Mouse (Mus musculus): ENCODE data around the gene Cnnm3. TPM values are rescaled to one million over a fixed set of nuclear protein-coding genes. Genes with fewer than 3 reads are reported as not detected.

Cnnm3 gene
- 10 to 100 TPM in 16 of 26 experiments, 1 to 10 TPM in 10; 2.7 to 42.7 (median 14.5) TPM for total RNA-seq (2018; cell fraction: chromatin; rRNA removed)
- total RNA-seq (2018; cell fraction: cytosol; rRNA removed) = 10 to 100 TPM in 11 of 26 experiments, 1 to 10 TPM in 15; 4.3 to 23.0 (median 9.2) TPM
- 10 to 100 TPM in 23 of 26 experiments, 1 to 10 TPM in 3; 8.2 to 41.7 (median 17.7) TPM for total RNA-seq (2018; cell fraction: nucleus; rRNA removed)
- 6.7 to 14.7 TPM (median 6.8 TPM) in 3 replicates for polyA plus RNA-seq (2018)

DNA sequence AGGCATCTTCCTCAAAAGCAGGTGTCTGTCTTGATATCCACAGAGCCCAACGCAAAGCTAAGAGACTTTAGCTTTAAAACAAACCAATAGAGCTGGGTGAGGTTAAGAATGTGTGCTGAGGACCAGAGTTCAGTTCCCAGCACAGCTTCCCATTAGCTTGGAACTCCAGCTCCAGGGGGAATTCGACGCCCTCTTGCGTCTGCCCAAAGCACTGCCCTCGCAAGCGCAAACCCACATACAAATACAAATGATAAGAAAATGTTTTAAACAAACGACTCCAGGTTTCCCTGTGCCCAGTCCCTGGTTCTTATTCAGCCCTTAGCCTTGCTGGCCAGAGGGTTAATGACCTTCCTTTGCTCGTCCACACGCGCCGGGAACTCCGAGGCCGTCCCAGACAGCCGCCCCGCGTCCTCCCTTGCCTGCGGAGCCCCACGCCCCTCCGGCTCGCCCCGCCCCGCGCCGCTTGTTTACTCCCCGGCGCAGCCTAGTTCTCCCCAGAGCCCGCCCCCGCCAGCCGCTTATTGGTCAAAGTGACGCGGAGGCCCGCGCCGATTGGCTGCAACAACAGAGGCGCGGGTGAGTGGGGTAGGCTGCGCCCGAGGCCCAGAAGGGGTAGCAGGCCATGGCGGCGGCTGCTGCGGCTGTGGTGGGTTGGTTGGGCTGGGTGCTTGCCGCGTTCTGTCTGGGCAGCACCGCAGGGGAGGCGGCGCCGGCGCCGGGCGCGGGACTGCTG is at the start of gene Cnnm3:
Cnnm3 (plus strand) TSS at position 579 of the 733 bp plus-strand sequence.
- Histone ChIP-seq H3K27ac (no peak within 1 kb of the TSS), H3K4me3 (ENCODE audit: inconsistent target) (peak within 1 kb of the TSS; percentile 23; the same call in 1 of the 2 replicates), H3K79me2 (ENCODE audit: inconsistent target) (peaks cover 36% of the 10 kb centered on the region; the same call in 1 of the 2 replicates), H3K36me3 (ENCODE audit: inconsistent target) (peaks cover 2% of the 10 kb centered on the region; the same call in 1 of the 2 replicates)
- WGBS (ENCODE audit: missing documents) = 3% methylated on average over 43 of the region's 51 CpGs

DNA sequence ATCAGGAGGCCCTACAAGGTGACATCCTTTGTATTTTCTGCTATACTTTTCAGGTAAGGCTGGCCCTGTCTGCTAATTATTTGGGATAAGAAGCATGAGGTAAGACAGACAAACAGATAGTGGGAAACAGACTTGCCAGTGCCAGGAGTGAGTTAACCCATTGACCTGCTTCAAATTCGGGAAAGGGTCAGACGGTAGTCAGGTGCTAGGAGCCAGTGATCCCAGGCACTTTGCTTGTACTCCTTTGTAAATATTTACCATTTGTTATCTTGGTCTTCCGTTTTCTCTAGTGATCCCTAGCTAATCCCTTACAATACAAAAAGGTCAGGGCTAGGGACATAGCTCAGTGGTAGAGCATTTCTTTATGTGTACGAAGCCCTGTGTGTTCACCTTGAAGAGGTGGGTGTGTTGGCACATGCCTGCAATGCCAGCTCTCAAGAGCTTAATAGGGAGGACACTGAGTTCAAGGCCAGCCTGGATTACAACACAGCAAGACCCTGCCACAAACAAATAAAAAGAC is 46.0 kb upstream of the Cnnm3 start:
- H3K4me3 ChIP-seq (ENCODE audit: inconsistent target) = no peak overlapping the region
- 94% methylated on average over 4 of the region's 4 CpGs for WGBS (ENCODE audit: missing documents)
- H3K36me3 ChIP-seq (ENCODE audit: inconsistent target) = no peaks in the 10 kb centered on the region
- no peaks in the 10 kb centered on the region for H3K79me2 ChIP-seq (ENCODE audit: inconsistent target)
- H3K27ac ChIP-seq = no peak overlapping the region

DNA sequence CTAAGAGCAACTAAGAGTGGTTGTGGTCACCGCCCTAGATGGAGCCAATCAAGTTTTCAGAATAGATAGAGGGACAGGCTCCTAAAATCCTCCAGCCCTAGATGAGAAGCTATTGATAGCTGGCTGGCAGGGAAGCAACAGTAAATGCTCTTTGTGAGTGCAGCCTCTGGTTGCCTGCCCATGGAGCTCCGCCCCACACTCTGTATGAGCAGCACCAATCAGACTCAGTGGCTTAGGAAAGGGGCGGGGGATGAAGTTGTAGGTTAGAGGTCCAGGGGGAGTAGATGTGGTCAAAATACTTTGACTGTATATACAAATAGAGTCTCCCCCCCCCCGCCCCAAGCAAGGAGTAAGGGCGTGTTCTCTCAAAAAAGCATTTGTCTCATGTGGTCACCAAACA is 44.2 kb upstream of the Cnnm3 start:
- 96% methylated on average over 4 of the region's 5 CpGs for WGBS (ENCODE audit: missing documents)
- H3K4me3 ChIP-seq (ENCODE audit: inconsistent target) = no peak overlapping the region
- H3K36me3 ChIP-seq (ENCODE audit: inconsistent target) = no peaks in the 10 kb centered on the region
- H3K79me2 ChIP-seq (ENCODE audit: inconsistent target) = peaks cover 4% of the 10 kb centered on the region; the same call in 1 of the 2 replicates
- H3K27ac ChIP-seq = no peak overlapping the region

DNA sequence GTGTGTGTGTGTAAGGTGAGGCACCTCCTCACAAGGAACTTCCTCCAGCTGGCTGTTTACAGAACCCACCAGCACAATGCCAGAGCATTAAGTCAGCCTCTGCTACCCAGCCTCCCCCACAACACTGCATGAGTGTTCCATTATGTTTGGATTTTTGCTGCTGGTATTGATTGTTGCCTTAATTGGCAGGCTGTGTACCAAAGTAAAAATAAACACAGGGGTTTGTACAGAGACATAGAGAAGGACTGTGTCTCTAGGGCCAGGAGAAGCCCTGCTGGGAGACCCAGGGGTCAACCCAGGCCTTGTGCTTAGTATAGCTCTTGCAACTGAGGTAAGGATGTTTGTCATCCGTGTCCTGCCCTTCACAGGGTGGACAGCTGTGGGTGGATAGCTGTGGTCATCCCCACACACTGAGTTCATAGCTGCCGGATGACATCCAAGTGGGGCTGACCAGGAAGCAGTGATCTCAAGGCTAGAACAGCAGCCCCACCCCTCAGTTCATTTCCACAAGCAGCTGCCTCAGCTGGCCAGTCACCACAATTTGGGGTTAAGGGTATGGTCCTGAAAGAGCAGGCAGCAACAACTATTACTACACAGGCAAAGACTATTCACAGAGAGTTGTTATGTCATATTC is 41.7 kb upstream of the Cnnm3 start:
- 63% methylated on average over 2 of the region's 2 CpGs for WGBS (ENCODE audit: missing documents)
- Histone ChIP-seq H3K36me3 (ENCODE audit: inconsistent target) (no peaks in the 10 kb centered on the region), H3K79me2 (ENCODE audit: inconsistent target) (peaks cover 27% of the 10 kb centered on the region; the same call in 1 of the 2 replicates), H3K4me3 (ENCODE audit: inconsistent target) (no peak overlapping the region), H3K27ac (peak overlapping the region; percentile 89)

DNA sequence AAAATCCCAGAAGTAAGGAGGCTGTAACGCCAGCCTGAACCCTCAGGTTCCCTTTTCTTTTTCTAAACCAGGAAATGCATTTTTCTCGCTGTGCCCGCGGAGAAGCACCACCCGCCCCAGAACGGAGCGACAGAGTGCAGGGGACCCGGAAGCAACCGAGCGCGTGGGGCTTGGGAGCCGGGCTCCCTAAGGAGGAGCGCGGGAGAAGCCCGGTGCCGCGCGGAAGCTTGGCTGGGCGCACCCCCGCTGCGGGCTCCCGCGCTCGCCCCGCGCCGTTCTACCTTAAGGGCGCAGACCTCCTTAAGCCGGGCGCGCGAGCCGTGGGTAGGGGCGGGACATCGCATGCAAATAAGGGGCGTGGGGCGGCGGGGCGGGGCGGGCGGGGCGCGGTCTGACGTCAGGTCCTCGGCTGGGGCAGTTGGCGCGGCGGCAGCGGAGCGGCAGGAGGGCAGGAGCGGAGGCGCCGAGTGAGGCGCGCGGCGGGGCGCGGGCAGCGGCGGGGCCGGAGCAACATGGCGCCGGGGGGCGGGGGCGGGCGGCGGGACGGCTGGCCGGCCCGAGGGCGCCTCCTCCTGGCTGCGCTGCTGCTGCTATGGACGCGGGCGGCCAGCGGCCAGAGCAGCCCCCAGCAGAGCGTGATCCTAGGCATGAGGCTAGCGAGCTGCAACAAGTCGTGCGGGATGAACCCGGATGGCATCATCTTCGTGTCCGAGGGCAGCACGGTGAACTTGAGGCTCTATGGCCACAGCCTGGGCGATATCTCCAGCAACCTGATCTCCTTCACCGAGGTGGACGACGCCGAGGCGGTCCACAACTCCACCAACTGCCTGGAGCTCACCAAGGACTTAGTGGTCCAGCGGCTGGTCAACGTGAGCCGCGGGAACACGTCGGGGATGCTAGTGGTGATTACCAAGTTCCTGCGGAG is 40.2 kb upstream of the Cnnm3 start, which contains the start of gene Cnnm4:
Cnnm4 (plus strand) TSS at position 440 of the 925 bp plus-strand sequence.
- Histone ChIP-seq H3K36me3 (ENCODE audit: inconsistent target) (no peaks in the 10 kb centered on the region), H3K4me3 (ENCODE audit: inconsistent target) (peak within 1 kb of the TSS; percentile 53), H3K79me2 (ENCODE audit: inconsistent target) (peaks cover 28% of the 10 kb centered on the region; the same call in 1 of the 2 replicates), H3K27ac (peak within 1 kb of the TSS; percentile 89)
- under 1% methylated on average over 75 of the region's 98 CpGs for WGBS (ENCODE audit: missing documents)

DNA sequence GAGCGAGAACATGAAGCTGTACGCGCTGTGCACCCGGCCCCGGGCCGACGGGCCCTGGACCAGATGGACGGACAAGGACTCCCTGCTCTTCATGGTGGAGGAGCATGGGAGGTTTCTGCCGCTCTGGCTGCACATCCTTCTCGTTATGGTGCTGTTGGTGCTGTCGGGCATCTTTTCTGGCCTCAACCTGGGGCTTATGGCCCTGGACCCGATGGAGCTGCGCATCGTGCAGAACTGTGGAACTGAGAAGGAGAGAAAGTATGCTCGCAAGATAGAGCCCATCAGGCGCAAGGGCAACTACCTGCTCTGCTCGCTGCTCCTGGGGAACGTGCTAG is 39.6 kb upstream of the Cnnm3 start:
- Histone ChIP-seq H3K36me3 (ENCODE audit: inconsistent target) (no peaks in the 10 kb centered on the region), H3K79me2 (ENCODE audit: inconsistent target) (peaks cover 28% of the 10 kb centered on the region; the same call in 1 of the 2 replicates), H3K27ac (no peak overlapping the region), H3K4me3 (ENCODE audit: inconsistent target) (peak overlapping the region; percentile 53)
- WGBS (ENCODE audit: missing documents) = 13% methylated on average over 18 of the region's 18 CpGs

DNA sequence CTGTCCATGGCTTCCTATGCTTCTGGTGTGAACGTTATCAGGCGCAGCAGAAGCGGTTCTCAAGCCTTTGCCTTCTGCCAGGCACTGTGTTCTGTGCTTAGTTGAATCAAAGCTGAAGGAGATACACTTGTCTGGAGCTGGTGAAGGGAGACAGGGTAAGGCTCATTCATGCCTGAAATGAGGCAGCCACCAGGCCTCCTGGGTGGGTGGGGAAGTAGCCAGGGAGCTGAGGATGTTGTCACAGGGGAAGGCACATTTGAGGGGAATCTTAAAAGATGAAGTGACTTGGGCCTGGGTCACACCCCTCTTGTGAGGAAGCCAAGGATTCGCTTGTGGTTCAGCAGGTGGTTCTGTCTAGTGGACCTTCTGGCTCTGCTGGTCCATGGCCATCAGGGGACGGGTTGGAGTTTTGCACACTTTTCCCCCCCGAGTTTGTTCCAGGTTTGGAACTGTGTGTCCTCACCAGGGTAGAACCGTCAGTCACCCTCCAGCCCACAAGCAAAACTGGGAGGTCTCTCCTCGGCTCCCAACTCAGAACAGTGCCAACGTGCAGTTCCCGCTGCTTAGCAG is 38.4 kb upstream of the Cnnm3 start:
- Histone ChIP-seq H3K79me2 (ENCODE audit: inconsistent target) (peaks cover 40% of the 10 kb centered on the region; the same call in 1 of the 2 replicates), H3K36me3 (ENCODE audit: inconsistent target) (no peaks in the 10 kb centered on the region), H3K27ac (no peak overlapping the region), H3K4me3 (ENCODE audit: inconsistent target) (no peak overlapping the region)
- 48% methylated on average over 10 of the region's 10 CpGs for WGBS (ENCODE audit: missing documents)

DNA sequence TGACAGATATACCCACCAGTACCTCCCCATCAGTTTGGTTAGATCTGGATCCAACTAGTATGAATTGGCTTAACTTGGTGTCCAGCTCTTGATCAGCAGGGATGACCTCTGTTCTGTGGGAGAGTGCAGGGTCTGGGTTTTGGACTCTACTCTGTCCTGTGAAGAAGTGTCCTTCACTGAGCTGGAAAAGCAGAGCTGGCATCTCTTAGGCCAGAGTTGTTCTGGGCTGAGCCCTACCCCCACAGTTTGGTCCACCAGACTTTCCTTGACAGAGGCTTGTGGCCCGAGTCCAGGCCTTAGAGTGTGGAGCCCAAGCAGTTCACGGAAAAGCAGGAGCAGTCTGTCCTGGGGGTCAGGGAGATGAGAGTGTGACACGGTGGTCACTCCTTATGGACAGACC is 37.0 kb upstream of the Cnnm3 start:
- Histone ChIP-seq H3K4me3 (ENCODE audit: inconsistent target) (no peak overlapping the region), H3K79me2 (ENCODE audit: inconsistent target) (peaks cover 42% of the 10 kb centered on the region; the same call in 1 of the 2 replicates), H3K36me3 (ENCODE audit: inconsistent target) (no peaks in the 10 kb centered on the region), H3K27ac (no peak overlapping the region)
- 79% methylated on average over 2 of the region's 3 CpGs for WGBS (ENCODE audit: missing documents)

DNA sequence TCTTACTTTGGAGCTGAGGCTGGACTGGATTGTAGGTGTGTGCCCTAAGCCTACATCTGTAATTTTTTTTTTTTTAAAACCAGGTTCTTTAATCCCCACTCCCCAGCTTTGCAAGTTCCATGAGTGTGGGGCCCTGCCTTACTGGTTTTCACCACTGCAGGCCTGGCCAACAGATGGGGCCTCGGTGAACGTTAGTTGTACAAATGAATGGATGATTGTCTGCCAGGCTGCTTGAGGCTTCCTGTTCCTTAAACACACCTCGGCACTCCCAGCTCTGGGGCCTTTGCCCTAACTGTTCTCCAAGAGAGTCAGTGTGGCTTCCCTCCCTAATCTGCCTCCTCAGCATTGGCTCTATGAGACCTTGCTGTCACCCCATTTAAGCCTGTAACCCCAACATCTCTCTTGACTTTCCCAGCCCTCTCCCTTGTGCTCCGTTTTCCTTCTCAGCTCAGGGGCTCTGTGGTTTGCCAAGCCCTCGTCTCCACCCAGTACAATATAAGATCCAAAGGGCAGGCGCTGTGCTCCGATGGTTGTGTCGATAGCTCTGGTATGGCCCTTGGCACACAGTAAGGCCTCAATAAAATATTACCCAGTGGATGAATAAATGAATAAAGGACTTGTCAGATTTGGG is 36.1 kb upstream of the Cnnm3 start:
- no peak overlapping the region for H3K4me3 ChIP-seq (ENCODE audit: inconsistent target)
- no peaks in the 10 kb centered on the region for H3K36me3 ChIP-seq (ENCODE audit: inconsistent target)
- peaks cover 47% of the 10 kb centered on the region; the same call in 1 of the 2 replicates for H3K79me2 ChIP-seq (ENCODE audit: inconsistent target)
- no peak overlapping the region for H3K27ac ChIP-seq
- 48% methylated on average over 8 of the region's 8 CpGs for WGBS (ENCODE audit: missing documents)

DNA sequence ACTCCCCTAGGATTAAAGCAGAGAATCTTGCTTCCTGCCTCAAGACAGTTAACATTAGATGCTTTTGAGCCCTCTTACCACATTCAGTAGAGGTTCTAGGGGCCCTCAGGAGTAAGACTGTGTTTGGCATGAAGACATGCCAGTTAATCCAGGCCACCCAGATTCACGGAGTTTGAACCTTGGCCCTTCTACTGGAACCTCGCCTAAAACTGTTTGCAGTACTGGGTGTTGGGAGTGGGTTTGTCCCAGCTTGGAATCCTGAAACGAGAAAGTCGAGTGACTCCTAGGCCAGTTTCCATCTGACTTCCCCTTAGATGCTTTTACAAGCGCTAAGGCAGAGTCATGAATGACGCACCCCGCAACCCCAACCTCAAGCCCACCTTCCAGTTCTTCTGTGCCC is 35.2 kb upstream of the Cnnm3 start:
- Histone ChIP-seq H3K36me3 (ENCODE audit: inconsistent target) (no peaks in the 10 kb centered on the region), H3K79me2 (ENCODE audit: inconsistent target) (peaks cover 47% of the 10 kb centered on the region; the same call in 1 of the 2 replicates), H3K27ac (no peak overlapping the region), H3K4me3 (ENCODE audit: inconsistent target) (no peak overlapping the region)
- WGBS (ENCODE audit: missing documents) = 91% methylated on average over 7 of the region's 7 CpGs

DNA sequence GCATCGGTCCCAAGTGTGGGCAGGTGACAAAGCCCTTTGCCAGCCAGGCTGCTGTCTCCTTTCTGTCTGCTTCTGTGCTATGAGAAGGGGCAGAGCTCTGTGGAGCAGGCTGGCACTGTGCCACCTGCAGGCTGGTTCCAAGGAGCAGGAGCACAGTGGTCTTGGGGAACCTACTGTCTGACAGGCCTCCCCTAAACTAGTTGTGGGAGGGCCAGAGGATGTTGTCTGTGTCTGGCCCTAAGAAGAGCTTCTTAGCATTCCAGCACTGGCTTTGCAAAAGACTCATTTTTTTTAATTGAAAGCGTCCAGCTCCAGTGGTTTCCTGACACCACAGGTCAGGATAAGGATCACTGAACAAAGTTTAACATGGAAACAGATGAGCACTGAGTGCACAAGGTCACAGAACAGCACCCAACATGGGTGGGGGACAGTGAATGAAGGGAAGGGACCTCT is 33.3 kb upstream of the Cnnm3 start:
- H3K4me3 ChIP-seq (ENCODE audit: inconsistent target) = no peak overlapping the region
- H3K36me3 ChIP-seq (ENCODE audit: inconsistent target) = no peaks in the 10 kb centered on the region
- H3K79me2 ChIP-seq (ENCODE audit: inconsistent target) = peaks cover 34% of the 10 kb centered on the region; the same call in 1 of the 2 replicates
- WGBS (ENCODE audit: missing documents) = 100% methylated on average over 2 of the region's 2 CpGs
- no peak overlapping the region for H3K27ac ChIP-seq

DNA sequence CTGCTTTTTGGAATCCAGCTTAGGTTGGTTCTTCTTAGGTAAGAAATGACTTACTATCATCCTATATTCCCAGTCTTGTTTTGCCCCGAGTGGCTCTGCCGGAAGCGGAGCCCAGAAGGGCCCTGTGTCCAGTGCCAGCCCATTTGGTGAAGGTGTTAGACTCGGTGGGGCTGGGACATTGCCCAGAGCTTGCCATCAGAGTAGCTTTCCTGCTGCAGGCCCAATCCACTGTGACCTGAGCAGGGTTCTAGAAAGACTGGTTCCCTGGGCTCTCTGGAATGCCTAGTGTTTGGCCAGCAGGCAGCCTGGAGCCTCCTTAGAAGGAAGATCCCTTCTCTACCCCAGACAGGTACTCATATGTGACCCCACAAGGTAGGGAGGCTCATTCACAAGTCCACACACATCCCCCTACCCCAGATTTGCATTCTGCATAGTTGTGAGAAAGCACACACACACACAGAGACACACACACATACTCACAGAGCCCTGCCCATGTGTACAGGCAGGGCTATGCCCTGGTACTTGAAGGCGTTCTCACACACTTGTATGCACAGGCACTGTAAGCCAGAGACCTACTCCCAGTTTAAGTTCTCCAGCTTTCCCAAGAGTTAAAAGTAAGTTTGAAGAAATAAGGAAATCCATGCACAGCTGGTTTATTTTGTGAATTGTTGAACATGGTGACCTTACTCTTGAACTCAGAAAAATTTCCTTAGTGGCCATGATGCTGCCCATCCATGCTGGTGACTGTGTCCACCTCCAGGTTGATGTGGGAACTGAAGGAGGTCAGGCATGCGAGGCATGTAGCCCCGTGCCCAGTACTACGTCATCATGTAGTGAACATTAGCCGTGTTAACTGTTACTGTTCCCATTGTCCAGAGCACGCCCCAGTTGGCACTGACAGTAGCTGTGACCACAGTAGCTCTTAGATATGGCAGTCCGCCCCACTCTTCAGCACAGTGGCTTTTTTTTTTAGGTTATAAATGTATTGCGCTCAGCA is 31.5 kb upstream of the Cnnm3 start:
- Histone ChIP-seq H3K27ac (no peak overlapping the region), H3K36me3 (ENCODE audit: inconsistent target) (no peaks in the 10 kb centered on the region), H3K79me2 (ENCODE audit: inconsistent target) (peaks cover 19% of the 10 kb centered on the region; the same call in 1 of the 2 replicates), H3K4me3 (ENCODE audit: inconsistent target) (no peak overlapping the region)
- 90% methylated on average over 12 of the region's 12 CpGs for WGBS (ENCODE audit: missing documents)
